Mouse (Mus musculus): ENCODE data around the gene Tfrc. TPM values are rescaled to one million over a fixed set of nuclear protein-coding genes. Genes with fewer than 3 reads are reported as not detected.

Tfrc gene
- total RNA-seq, 2 experiments from 2014 or later, result 37.3 to 43.2 TPM

- no peak for DNase-seq (ENCODE audit: low spot score in 2 of 2)
Measured at GRCm38 (mm10) chr16:32666671-32667551, 58.2 kb downstream of the Tfrc start.

- no peak for DNase-seq (ENCODE audit: low spot score in 2 of 2)
Measured at GRCm38 (mm10) chr16:32667552-32667872, 58.8 kb downstream of the Tfrc start.

- DNase-seq (ENCODE audit: low spot score in 2 of 2), result no peak
Measured at GRCm38 (mm10) chr16:32668030-32668429, 59.3 kb downstream of the Tfrc start.

GRCm38 (mm10) chr16:32668472-32668871 is 59.8 kb downstream of the Tfrc start:
- no peak for DNase-seq (ENCODE audit: low spot score in 2 of 2)

GRCm38 (mm10) chr16:32669243-32669642 is 60.5 kb downstream of the Tfrc start:
- no peak for DNase-seq (ENCODE audit: low spot score in 2 of 2)

- no peak for DNase-seq (ENCODE audit: low spot score in 2 of 2)
Measured at GRCm38 (mm10) chr16:32670354-32671124, 61.8 kb downstream of the Tfrc start.

- DNase-seq (ENCODE audit: low spot score in 2 of 2), result no peak
Measured at GRCm38 (mm10) chr16:32671206-32671887, 62.6 kb downstream of the Tfrc start.

- DNase-seq (ENCODE audit: low spot score in 2 of 2), result no peak
Measured at GRCm38 (mm10) chr16:32672250-32672649, 63.5 kb downstream of the Tfrc start.

- DNase-seq (ENCODE audit: low spot score in 2 of 2), result no peak
Measured at GRCm38 (mm10) chr16:32672861-32673560, 64.3 kb downstream of the Tfrc start.

GRCm38 (mm10) chr16:32674121-32674740 is 65.5 kb downstream of the Tfrc start:
- DNase-seq (ENCODE audit: low spot score in 2 of 2), result no peak

GRCm38 (mm10) chr16:32677040-32677700 is 68.5 kb downstream of the Tfrc start:
- no peak for DNase-seq (ENCODE audit: low spot score in 2 of 2)

GRCm38 (mm10) chr16:32677903-32678302 is 69.2 kb downstream of the Tfrc start:
- DNase-seq (ENCODE audit: low spot score in 2 of 2), result no peak

- no peak for DNase-seq (ENCODE audit: low spot score in 2 of 2)
Measured at GRCm38 (mm10) chr16:32678812-32679211, 70.1 kb downstream of the Tfrc start.

- DNase-seq (ENCODE audit: low spot score in 2 of 2), result no peak
Measured at GRCm38 (mm10) chr16:32679976-32680375, 71.3 kb downstream of the Tfrc start.

- DNase-seq (ENCODE audit: low spot score in 2 of 2), result no peak
Measured at GRCm38 (mm10) chr16:32680806-32681205, 72.1 kb downstream of the Tfrc start.

- peak in 1 of 2 experiments; percentile 83 for DNase-seq (ENCODE audit: low spot score in 2 of 2)
Measured at GRCm38 (mm10) chr16:32682194-32682593, 73.5 kb downstream of the Tfrc start.

All from layer of hippocampus, adult 18-20 months (tissue).